Mouse (Mus musculus): ENCODE data around the gene Slf2. TPM values are rescaled to one million over a fixed set of nuclear protein-coding genes. Genes with fewer than 3 reads are reported as not detected.

Gene Slf2
- total RNA-seq, 2 experiments from 2014 or later, result 13.6 to 14.0 TPM

GRCm38 (mm10) chr19:44977148-44977547, 46.2 kb downstream of the Slf2 start:
- no peak for ATAC-seq (replicated peaks; ENCODE audit: low FRiP score, poor library complexity, severe bottlenecking)

GRCm38 (mm10) chr19:44980787-44981186, 49.8 kb downstream of the Slf2 start:
- ATAC-seq (replicated peaks; ENCODE audit: low FRiP score, poor library complexity, severe bottlenecking), result no peak

- ATAC-seq (replicated peaks; ENCODE audit: low FRiP score, poor library complexity, severe bottlenecking), result no peak
Observed at GRCm38 (mm10) chr19:44982477-44983115, 51.6 kb downstream of the Slf2 start.

DNA sequence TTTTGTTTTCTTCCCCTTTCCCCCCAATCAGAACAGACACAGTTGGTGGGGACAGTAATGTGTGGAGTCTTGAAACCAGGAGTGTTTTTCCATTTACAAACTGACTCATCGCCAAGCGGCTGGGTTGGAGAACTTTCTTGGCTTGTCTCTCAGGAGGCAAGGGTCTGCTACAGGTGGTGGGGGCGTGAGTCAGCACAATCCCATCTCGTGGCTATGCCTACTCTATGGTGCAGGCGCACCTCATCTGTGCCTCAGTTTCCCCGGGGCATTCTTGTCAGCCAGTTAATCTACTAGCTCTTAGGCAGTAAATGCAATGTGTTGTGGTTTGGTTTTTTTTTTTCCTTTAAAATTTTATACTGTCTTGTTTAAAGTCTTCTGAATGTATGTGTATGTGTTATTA, 52.4 kb downstream of the Slf2 start:
- no peak for ATAC-seq (replicated peaks; ENCODE audit: low FRiP score, poor library complexity, severe bottlenecking)

DNA sequence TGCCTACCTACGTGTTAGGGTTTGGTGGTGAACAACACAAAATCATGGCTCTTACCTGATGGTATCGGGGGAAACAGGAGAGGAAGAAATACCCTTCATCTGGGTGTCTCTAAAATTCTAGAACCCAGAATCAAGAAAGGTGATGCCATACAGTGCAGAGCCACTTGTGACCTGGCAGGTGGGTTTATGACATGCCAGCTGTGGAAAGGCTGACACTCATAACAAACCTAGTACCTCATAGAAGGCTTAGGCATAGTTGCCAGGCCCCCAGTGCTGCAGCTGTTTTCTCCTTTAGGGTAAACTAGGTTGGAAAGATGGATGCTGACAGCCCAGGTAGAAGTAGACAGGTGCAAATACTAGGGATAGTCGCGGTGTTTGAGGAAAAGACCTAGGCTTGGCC, 53.5 kb downstream of the Slf2 start:
- no peak for ATAC-seq (replicated peaks; ENCODE audit: low FRiP score, poor library complexity, severe bottlenecking)

- ATAC-seq (replicated peaks; ENCODE audit: low FRiP score, poor library complexity, severe bottlenecking), result no peak
Observed at GRCm38 (mm10) chr19:44985159-44985988, 54.4 kb downstream of the Slf2 start.

- no peak for ATAC-seq (replicated peaks; ENCODE audit: low FRiP score, poor library complexity, severe bottlenecking)
Observed at GRCm38 (mm10) chr19:44987004-44987403, 56.1 kb downstream of the Slf2 start.

DNA sequence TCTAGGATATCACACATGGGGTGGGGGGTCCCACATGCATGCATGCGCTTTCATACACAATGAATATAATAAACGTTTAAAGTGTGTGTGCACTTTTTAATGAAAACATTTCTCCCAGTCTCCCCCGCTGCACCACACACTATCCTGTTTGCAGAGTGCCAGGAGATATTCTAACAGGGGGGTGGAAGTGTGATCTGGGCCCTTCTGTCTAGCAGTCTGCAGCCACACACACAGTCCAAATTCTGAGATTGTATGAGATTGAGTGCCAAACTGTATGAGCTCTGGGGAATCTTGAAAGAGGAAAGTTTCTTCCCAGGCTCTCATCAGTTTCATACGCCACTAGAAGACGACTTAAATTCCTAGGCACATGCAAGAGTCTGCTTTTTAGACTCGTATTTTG, 56.9 kb downstream of the Slf2 start:
- no peak for ATAC-seq (replicated peaks; ENCODE audit: low FRiP score, poor library complexity, severe bottlenecking)

DNA sequence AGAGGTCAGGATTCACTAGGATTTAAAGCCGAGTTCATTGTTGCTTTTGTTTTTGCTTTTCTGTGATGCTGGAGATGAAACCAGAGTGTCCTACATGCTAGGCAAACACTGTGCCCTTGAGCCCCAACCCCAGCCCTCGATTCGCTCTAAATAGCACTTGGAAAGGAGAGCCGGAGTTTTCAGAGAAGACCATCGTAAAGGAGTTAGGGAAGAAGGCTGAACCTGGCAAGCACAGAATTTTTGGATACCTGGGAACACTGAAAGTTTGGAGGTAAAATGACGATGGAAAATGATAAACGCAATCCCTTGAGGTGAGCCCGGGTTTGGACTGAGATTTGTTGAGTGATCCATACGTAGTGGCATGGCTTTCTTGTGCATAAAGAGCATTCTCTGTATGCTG, 57.4 kb downstream of the Slf2 start:
- no peak for ATAC-seq (replicated peaks; ENCODE audit: low FRiP score, poor library complexity, severe bottlenecking)

DNA sequence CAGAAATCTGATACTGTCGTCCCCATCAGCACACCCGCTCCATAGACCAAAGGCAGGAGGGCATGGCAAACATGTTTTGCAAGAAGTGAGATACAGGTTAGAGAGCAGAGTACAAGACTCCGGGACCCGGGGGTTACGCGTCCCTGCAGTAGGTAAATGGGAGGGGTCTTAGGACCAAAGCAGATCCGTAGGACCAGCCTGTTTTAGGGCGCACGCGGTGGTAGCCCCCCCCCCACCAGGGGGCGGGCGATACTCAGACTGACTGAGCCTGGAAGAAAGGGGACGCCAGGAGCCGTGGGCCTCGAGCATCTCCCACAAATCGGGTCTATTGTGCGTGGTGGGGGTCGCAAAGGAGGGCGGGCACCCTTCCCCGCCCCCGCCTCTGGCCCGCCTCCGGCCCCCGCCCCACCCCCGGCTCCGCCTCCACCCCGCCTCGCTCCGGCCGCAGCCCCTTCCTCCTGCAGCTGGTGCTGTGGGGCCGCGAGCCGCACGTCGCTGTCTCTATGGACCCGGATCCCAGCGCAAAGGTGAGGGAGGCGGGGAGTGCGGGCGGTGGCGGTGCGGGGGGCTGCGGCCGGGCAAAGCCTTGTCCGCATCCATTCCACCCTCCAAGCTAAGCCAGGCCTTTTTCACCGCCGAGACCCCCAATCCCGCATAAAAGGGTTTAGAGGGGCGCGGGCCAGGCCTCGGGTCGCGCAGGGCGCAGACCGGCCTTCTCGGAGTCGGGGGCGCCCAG, 58.0 kb downstream of the Slf2 start, which contains the start of gene Sema4g:
Sema4g (plus strand) TSS at position 271 of the 736 bp plus-strand sequence.
- no peak for ATAC-seq (replicated peaks; ENCODE audit: low FRiP score, poor library complexity, severe bottlenecking)

GRCm38 (mm10) chr19:44989567-44990495, 58.9 kb downstream of the Slf2 start:
- ATAC-seq (replicated peaks; ENCODE audit: low FRiP score, poor library complexity, severe bottlenecking), result no peak

DNA sequence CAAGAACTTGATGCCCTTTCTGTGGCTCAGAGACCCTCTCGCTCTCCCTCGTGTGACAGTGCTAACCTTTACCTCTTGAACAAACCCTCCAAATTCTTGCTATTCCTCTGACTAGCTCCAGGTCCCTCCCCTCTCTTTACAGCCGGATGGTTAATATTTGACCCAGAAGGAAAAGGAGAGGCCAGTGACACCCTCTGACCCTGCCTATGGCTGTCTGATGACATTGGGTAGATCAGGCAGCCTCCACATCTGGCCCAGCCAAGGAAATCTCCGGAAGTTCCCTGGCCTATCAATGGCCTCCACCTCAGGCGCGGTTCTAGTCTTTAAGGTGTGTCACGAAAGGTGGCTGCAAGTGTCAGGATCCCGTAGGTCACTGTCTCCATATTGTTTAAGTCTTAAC, 60.1 kb downstream of the Slf2 start:
- no peak for ATAC-seq (replicated peaks; ENCODE audit: low FRiP score, poor library complexity, severe bottlenecking)

GRCm38 (mm10) chr19:44992246-44992645, 61.3 kb downstream of the Slf2 start:
- ATAC-seq (replicated peaks; ENCODE audit: low FRiP score, poor library complexity, severe bottlenecking), result no peak

GRCm38 (mm10) chr19:44992712-44993111, 61.8 kb downstream of the Slf2 start:
- ATAC-seq (replicated peaks; ENCODE audit: low FRiP score, poor library complexity, severe bottlenecking), result no peak

GRCm38 (mm10) chr19:44997786-44998185, 66.8 kb downstream of the Slf2 start:
- ATAC-seq (replicated peaks; ENCODE audit: low FRiP score, poor library complexity, severe bottlenecking), result no peak

DNA sequence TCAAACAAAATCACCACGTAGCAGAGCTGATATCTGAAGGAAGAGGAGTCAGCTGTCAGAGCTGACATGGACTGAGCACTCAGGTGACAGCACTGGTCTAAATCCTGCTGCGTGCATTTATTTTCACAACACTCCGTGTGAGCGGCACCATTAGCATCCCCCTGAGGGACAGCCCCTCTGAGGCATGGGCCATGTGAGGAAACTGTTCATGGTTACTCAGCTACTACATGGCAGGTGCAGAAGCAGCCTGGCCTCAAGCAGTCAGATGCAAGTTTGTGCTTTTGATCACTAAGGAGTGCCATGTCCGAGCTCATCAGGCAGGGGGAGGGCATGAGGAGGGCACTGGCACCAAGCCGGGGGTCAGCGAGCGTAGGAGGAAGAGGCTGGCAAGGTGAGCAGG, 68.7 kb downstream of the Slf2 start:
- no peak for ATAC-seq (replicated peaks; ENCODE audit: low FRiP score, poor library complexity, severe bottlenecking)

GRCm38 (mm10) chr19:45002301-45002700, 71.3 kb downstream of the Slf2 start:
- no peak for ATAC-seq (replicated peaks; ENCODE audit: low FRiP score, poor library complexity, severe bottlenecking)

DNA sequence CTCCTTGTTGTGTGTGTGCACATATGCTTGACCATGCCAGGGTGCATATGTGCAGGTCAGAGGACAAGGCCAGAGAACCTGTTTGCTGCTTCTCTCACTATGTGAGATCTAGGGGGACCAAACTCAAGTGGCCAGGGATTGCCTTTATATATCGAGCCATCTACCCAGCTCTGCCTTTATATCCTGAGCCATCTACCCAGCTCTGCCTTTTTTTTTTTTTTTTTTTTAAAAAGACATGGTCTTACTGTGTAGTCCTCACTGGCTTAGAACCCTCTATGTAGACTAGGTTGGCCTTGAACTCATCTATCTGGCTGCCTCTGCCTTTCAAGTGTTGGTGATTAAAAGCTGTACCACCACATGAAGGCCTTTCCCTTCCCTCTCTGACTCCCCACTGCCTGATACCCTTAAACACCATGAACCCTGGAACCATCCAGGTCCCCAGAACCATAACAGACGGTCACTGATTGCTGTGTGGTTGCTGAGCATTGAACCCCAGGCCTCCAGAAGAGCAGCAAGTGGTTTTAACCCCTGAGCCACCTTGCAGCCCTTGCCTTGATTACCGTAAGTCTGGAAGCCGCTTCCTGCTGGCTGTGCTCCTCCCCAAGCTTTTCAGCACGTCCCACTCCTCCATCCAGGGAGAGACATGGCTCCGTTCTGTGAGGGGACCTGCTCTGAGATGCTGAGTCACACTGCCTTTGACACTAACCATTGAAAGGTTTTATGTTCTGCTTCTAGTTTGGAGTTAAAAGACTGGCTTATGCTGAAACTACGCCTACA, 73.0 kb downstream of the Slf2 start:
- ATAC-seq (replicated peaks; ENCODE audit: low FRiP score, poor library complexity, severe bottlenecking), result no peak

GRCm38 (mm10) chr19:45005444-45005843, 74.5 kb downstream of the Slf2 start, which contains the start of gene Twnk:
TSS of gene Twnk (plus strand) at chr19:45005663.
- peak; percentile 79 for ATAC-seq (replicated peaks; ENCODE audit: low FRiP score, poor library complexity, severe bottlenecking)
